Mouse (Mus musculus) kidney, postnatal 4 days (tissue): ENCODE data around the gene Sec14l1.

Experiments
- DNase-seq, 2 experiments: peaks; one replicate each; pipeline ENCODE4 v3.0.0; 2021; ENCODE audit warnings: mixed read lengths in 2 of 2

The Sec14l1 gene

DNA sequence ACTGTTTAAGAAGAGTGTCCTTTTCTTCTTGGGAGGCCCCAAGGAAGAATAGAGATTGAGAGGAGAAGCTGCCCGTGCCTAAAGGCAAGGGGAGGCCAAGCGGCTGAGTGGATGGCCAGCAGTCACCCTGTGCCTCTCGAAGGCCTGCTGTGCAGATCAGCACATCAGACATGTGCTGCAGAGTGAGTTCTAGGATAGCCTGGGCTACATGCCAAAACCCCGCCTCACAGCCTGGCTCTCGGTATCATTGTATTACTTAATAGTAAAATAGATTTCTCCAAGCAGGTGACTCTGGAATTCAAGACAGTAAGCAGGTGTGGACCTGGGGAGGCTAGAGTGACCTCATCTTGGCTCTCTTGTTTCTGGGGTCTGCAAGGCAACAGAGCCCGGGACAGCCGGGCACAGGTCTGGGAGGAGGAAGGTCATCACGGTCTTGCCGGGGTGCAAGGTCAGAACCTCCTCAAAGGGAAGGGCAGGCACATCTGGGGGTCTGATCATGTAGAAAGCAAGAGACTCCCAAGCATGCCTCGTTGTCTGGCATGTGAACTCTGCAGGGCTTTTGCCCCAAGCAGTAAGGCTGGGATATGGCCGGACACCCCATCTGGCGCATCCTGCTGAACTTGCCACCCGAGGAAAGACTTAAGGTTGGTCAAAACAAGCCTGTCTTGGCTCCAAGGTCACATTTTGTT, 44.4 kb downstream of the Sec14l1 start:
- no peak for DNase-seq

DNA sequence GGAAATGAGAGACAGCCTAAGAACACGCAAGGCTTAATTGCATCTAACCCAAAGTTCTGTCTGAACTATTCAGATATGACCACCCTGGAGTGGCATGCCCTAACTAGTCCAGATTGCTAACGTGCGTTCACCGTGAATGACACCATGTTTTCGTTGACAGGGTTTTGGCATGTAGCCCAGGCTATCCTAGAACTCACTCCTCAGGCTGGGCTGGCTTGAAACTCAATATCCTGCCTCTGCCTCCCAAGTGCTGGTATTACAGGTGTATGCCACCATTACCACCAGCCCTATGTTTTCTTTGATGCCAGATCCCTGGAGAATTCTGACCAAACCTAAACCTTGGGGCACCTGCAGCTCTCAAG, 45.0 kb downstream of the Sec14l1 start:
- DNase-seq, result no peak

DNA sequence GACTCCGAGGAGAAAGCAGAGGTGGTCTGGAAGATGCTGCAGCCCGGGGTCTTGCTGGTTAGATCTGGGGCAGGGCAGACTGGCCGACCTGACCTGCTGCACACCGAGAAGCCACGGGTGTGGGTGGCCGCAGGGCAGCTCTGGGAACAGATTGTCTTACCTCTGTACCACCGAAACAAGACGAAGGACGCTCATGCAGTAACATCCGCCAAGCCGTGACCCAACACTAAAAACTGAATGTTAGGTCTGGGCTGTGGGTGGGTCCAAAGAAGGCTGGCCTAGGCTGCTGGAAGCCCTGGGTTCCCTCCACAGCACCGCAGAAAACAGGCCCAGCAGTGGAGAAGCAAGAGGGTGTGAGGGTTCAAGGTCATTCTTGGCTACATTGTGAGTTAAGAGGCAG, 45.8 kb downstream of the Sec14l1 start:
- DNase-seq, result no peak

DNA sequence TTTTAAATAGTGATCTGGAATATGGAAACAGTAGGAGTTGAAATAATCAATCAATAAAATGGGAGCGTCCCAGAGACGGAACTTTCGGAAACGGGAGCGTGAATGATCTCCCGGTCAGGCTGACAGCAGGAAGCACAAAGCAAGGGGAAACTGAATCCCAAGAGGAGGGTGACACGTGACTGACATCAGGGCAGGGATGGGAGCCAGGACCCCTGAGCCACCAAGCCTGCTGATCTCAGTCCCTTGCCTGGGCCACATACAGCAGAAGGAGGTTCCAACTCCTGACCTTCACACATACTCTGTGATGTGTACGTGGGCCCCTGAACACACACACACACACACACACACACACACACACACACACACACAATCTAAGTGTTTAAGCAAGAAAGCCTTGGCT, 46.6 kb downstream of the Sec14l1 start:
- no peak for DNase-seq

DNA sequence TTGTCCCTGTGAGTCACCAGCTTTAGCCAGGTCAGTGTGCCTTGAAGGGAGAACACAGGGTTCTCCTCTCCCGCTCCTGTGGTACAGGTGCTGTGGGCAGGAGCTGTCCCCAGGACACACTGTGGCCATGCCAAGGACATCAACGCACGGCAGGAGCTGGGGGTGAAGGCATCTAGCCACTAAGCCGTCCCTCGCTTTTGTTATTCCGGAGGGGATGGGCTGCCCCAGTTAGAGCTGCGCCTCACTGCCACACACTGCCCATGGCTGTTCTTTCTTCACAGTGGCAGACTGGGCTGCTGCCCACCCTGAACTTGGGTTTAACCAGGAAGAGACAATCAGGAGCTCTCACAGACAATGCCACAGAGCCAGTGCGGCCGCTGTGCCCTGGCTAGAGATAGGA, 48.1 kb downstream of the Sec14l1 start:
- no peak for DNase-seq

DNA sequence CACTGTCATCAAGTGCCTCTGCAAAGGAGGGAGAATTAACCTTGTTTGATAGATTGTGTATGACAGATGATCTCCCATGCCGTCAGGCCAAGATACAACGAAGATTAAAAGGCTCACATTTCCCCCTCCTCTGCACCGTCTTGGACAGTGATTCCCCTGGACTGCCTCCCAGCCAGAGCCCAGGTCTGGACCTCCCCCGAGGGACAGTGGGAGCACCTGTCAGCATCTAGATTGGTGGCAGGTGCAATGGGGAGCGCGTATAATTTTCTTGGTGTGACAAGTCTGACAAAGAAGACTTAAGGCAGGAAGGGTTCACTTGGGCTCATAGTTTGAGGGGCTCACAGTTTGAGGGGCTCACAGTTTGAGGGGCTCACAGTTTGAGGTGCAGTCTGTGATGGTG, 48.8 kb downstream of the Sec14l1 start:
- DNase-seq, result no peak

DNA sequence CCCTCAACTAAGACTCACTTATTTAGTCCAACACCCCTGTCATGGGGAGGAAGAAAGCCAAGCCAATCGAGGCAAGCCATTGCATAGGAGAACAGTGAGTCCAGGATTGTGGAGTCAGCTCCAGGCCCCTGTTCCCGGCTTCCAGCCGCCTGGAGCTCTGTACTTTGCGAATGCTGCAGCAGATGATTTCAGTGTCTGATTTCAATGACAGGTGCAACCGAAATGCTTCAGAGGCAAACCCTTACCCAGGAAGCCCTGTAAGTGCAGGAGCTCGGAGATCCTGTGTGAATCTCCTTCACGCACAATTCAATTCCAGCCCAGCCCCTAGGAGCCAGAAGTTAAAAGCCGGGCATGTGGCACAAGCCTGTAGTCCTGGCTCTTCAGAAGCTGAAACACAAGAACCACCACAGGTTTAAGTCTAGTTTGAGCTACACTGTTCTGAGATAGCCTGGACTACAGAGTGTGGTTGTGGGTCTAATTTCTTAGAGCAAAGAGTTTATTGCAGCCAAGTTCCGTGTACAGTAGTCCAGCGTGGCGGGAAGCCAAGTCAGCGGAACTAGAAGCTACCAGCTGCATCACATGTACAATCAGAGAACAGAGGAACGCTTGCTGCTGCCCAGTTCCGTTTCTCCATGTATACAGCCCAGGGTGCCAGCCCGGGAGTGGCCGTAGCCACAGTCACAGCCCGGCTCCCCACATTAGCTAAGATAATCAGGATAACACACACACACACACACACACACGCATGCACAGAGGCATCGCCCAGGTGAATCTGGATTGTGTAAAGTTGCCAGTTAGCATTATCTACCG, 53.5 kb downstream of the Sec14l1 start:
- DNase-seq, result peak; percentile 47 to 57

DNA sequence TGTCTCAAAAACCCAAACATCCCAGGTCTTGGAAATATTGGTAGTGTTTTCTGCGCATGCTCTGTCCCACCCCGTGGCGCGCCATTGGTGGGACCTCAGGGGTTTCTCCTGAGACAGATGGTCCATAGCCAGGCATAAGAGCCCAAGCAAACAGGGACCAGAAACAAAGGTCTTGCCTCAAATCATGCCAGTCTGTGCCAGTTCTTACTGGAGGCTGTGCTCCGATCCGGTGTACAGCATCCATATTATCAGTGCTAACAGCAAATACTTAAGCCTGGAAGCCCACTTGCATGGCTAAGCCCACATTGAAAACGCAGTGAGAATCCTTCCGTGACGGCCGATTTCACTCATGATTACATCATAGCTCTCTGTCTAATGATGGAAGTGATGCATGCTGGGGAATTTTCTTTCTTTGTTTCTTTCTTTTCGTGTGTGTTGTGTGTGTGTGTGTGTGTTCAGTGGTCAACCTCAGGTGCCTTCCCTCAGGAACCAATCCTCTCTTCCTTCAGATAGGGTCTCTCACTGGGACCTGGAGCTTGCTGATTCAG, 54.2 kb downstream of the Sec14l1 start:
- no peak for DNase-seq

DNA sequence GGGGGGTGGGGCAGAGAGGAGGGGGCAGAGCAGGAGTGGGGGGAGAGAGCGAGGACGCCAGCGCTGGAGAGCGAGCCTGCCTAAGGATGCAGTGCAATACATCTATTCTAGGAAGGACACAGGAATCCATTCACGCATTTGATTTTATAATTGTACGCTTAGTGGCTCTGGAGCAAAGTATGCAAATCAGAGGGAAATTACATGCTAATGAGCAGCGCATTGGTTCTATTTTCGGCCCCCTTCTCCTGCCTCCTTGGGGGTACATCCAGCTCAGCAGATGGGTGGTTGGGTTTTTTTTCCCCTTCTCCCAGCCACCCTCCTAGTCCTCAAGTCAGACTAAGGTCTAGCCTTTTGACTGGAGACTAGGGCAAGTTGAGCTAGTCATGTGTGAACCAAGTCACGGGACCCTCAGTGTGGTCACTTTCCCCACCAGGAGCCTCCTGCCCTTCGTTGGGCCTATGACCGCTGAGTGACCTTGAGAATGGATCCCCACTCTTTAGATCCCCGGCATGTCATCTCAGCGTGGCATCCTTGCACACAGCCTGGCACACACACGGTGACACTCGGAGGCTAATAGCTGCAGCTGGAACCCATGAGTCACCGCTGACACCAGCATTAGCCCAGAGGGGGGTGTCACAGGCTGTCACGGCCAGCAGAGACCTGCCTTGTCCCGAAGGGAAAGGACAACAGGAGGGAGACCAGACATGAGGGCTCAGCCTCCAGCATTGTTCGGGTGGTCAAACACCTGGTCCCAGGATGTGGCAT, 55.0 kb downstream of the Sec14l1 start:
- no peak for DNase-seq

DNA sequence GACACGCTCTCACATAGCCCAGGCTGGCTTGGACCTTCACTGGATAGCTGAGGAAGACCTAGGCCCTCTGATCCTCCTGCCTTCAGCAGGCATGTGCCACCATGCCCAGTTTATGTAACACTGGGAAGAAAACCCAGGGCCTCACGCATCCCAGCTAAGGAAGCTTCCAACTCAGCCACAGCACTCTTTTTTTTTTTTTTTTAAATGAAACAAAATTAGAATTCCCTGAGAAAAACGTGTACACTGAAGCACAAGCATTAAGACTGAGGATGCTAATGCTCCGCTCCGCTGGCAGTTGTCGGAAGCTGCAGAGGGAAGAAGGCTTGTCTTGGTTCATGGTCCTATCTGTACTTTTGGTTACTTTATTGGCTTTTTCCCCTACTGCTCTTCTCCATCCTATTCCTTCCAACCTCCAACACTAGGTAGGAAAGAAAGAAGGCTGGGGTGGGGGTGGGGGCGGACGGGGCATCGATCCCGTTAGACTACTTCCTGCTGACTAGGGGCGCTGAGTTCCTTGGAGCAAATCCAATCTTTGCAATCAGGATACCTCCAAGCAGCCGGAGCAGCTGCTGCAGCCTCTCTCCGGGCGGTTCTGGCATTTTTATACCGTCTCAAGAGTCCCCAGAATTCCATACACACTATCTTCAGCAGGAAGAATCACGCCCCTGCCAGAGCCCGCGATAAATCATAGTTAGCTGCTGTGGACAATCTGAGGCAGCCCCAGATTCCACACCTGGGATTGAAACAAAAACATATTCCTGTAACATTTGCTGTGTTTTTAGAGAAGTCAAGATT, 59.3 kb downstream of the Sec14l1 start:
- peak; percentile 53 to 71 for DNase-seq

DNA sequence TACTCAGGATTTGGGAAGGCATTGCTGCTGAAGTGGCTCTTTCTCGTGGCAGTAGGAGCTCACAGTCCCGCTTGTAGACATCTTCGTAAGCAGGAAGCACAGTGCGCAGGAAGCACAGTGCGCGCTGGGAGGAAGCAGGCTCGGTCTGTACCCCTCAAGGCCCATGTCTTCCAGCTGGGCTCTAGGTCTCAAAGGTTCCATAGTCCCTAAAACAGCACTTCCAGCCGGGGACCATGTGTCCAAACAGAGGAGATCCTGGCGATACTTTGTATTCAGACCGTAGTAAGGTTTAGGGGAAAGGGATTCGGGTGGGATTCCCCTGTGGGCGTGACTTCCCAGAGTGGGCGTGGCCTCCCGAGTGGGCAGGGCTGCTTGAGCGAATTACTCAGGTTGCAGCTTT, 60.0 kb downstream of the Sec14l1 start:
- peak; percentile 82 to 84 for DNase-seq

DNA sequence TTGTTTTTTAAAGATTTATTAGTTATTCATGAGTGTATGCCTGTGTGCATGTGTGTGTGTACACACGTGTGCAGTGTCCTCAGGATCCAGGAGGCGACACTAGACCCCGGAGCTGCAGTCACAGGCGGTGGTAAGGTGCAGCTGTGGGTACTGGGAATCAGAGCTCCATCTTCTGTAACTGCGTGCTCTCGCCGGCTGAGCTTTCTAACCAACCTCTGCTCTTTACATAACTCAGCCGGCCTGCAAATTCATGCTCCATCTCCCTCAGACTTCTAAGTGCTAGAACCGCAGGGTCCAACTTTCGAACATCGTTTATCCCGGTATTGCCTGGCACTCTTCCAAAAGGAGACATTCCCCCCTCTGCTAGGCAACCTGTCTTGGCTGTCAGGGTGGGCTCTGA, 60.5 kb downstream of the Sec14l1 start:
- DNase-seq, result no peak

DNA sequence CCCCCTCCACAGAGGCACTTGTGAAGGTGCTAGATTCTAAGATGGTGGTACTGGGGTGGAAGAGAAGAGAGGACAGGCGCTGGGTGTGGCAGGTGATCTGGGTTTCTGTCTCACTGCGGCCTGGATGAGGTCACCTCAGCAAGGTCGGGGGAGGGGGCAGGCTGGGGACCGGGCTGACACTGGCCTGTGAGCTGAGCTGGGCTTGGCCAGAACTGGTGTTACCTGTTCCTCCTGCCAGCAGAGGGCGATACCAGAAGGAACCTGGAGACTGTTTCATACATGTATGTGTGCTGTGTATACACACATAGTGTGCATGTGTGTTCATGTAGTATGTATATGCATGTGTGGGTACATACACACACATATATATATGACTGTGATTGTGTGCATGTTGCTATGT, 61.3 kb downstream of the Sec14l1 start:
- peak; percentile 74 to 81 for DNase-seq

DNA sequence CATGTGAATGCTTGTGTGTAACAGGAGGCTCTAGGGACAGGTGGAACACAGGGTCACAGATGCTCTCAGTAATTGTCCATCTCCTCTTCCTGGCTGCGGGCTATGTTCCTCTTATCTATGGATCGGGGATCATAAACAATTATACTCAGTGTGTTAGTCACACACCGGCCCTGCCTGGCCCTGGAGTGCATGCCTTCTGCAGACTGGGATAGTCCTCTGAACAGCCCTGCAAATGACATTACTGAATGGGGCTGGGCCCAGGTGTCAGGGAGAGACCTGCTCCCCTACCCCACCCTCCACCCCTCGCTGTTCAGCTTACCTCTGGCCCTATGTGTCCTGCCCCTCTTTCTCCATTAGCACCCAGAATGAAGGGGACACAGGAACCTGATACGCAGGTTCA, 61.9 kb downstream of the Sec14l1 start:
- DNase-seq, result peak in 1 of 2 experiments; percentile 29

DNA sequence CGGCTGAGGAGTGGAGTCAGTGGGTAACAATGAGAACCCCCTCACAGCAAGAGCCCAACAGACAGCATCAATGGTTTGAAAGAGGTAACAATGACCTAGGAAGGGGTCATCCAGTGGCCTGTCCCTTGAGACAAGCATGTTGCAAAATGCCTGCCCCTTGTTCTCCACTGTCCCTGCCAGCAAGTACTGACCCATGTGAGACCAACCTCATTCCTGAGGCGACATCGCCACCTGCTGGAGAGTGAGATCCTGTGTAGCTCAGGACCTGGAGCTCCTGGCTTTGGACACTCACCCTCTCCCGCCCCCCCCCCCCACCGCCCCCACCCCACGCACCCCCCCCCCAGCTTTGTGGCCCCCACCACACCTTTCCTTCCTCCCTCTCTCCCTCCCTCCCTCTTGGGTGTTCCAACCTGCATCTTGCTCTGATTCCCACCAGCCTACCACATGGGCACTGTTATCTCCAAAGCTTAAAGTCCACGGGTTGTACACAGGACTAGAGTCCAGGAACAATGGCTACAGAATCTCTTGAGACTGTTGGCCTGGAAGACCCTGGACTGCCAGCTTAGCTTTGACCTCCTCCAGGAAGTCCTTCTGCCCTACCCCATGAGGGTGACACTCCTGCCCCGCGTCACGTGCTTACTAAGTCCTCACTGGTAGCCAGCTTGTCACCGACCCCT, 62.5 kb downstream of the Sec14l1 start:
- DNase-seq, result peak; percentile 97

DNA sequence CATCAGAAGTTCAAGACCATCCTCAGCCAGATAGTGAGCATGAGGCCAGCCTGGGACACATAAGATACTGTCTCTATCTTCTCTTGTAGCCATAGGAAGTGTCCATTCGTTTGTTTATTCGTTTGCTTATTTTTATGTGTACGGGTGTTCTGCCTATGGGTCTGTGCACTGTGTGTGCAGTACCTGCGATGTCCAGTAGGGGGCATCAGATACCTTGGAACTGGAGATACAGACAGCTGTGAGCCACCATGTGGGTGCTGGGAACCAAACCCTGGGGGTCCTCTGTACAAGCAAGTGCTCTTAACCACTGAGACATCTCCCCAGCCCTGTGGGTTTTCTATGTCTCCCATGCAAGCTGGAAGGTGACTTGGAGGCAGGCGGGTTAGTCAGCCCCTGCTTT, 64.9 kb downstream of the Sec14l1 start:
- DNase-seq, result no peak

DNA sequence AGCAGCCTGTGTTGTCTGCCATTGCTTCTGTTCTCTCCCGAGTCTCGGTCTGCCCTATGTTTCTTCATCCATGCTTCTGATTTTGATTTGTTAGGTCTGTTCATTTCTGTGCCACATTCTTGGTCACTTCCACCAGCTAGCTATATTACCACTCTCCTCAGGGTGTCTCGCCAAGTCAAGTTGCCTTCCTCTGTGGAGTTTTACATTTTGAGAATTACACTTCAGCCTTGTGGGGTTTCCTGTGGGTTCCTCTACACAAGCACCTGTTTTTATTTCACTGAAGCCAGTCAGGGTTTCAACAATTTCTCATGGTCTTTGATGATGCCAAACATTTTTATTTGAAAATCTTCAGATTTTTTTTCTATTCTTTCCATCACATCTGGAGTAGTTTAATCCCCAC, 67.8 kb downstream of the Sec14l1 start:
- DNase-seq, result no peak

DNA sequence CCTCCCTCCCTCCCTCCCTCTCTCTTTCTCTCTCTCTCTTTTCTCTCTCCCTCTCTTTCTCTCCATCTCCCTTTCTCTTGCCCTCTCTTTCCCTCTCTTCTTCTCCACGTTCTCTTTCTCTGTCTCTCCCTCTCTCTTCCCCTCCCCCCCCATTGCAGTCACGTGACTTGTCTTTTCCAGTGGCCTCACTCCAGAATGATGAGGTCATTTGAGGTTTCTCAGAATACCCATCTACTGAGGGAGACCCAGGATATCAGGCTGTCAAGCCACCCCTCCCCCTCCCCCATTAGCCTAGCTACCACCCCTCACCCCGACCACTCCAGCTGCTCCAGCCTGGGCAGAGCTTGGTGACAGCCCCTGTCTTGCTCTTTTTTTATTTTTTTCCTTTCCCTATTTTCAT, 68.3 kb downstream of the Sec14l1 start:
- no peak for DNase-seq

DNA sequence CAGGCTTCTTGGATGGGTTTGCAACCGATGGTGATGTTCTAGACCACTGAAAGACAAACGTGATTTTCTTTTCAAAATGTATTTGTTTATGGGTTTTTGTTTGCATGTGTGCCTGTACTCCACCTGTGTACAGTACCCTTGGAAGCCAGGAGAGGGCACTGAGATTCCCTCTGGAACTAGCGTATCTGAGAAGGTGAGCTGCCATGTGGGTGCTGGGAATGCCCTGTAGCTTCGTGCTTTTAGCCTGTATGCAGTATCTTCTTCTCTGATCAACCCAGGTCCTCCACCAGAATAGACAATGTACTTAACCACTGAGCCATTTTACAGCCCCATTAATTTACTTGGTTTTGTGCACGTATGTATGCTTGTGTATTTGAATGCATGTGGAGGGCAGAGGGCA, 68.9 kb downstream of the Sec14l1 start:
- DNase-seq, result no peak

DNA sequence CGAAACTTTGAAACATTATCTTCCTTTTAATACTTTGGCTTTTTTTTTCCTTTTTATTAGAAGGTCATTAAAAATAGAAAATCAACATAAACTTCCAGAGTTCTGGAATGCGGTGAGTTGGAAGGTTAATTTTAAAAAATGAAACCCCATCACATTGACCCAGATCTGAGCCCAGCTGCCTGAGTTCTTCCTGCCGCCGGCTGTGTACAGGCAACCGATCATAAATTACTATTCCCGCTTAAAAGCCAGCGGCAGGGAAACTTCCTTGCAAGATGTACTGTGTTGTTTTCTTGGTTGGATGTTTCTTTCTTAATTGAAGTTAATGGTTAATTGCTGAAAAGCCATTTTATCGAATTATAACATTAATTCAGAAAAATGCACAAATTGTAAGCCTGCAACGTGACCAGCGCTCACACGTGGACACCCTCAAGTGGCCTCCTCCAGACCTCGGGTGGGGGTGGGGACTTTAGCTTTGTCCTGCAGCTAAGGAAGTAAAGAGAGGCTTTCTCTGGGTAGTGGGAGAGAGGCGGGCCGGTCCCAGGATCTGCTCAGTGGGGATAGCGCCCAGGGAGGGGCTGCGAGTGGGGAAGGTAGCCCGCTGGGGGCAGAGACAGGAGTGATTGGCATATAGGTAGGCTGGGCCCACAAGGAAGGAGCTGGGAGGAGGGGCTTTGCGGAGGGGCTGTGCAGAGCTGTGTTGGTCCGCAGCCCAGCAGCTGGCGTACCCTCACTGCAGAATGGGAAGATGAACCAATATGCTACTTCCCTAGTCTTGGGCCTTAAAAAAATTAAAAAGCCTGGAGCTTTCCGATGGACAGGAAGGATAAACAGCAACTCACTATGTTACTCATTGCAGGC, 70.3 kb downstream of the Sec14l1 start:
- DNase-seq, result peak; percentile 75 to 83

DNA sequence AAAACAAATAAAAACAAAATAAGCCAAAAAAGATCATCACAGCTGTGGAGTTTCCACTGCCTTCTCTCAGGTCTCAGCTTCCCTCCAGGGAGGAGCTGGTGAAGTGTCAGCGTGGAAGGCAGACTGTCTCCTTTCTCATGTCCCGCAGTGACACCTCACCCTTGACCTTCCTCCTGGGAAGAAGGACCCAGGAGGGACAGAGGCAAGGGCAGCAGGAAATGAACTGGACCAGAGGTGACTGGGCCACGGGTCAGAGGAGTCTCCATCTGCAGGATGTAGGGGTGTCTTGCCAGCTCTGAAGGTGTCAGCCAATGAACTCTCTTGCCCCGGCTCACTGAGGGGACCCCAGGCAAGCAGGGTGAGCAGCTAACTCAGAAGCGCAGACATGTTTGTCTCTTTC, 76.6 kb downstream of the Sec14l1 start:
- peak in 1 of 2 experiments; percentile 26 for DNase-seq
